Mouse (Mus musculus): ENCODE results near the gene Ube2e3. TPM values are rescaled to one million over a fixed set of nuclear protein-coding genes. Genes with fewer than 3 reads are reported as not detected.

Gene Ube2e3
- total RNA-seq, 2 experiments from 2014 or later: 106 to 121 TPM

- no peak for DNase-seq (ENCODE audit: low spot score in 2 of 2)
- intact Hi-C loops (cut with DNase I): loop anchor here (10.0 kb wide), 1 partner anchor 761 kb away; the partner anchor contains the start of gene Itprid2
These were observed 6.0 kb downstream of the Ube2e3 start for GRCm38 (mm10) chr2:78873946-78874345.

- no peak for DNase-seq (ENCODE audit: low spot score in 2 of 2)
- intact Hi-C loops (cut with DNase I): loop anchor here (10.0 kb wide), 1 partner anchor 759 kb away; the partner anchor contains the start of gene Itprid2
These were observed 8.1 kb downstream of the Ube2e3 start for GRCm38 (mm10) chr2:78876002-78876401.

- DNase-seq (ENCODE audit: low spot score in 2 of 2): no peak
- intact Hi-C loops (cut with DNase I): no loop called here
These were observed 14.1 kb downstream of the Ube2e3 start for GRCm38 (mm10) chr2:78882068-78882467.

- no peak for DNase-seq (ENCODE audit: low spot score in 2 of 2)
- intact Hi-C loops (cut with DNase I): no loop called here
These were observed 15.0 kb downstream of the Ube2e3 start for GRCm38 (mm10) chr2:78882743-78883433.

- intact Hi-C loops (cut with DNase I): no loop called here
- DNase-seq (ENCODE audit: low spot score in 2 of 2): no peak
These were observed 18.5 kb downstream of the Ube2e3 start for GRCm38 (mm10) chr2:78886446-78886845.

- intact Hi-C loops (cut with DNase I): no loop called here
These were observed 20.3 kb downstream of the Ube2e3 start for GRCm38 (mm10) chr2:78888190-78888589.

GRCm38 (mm10) chr2:78895216-78895615 is 27.3 kb downstream of the Ube2e3 start:
- DNase-seq (ENCODE audit: low spot score in 2 of 2): no peak
- intact Hi-C loops (cut with DNase I): no loop called here

More at GRCm38 (mm10) chr2:78888190-78888589, 20.3 kb downstream of the Ube2e3 start:
- DNase-seq (ENCODE audit: low spot score in 2 of 2): no peak

- intact Hi-C loops (cut with DNase I): no loop called here
These were observed 38.0 kb downstream of the Ube2e3 start for GRCm38 (mm10) chr2:78905916-78906315.

GRCm38 (mm10) chr2:78911516-78911915 is 43.6 kb downstream of the Ube2e3 start:
- intact Hi-C loops (cut with DNase I): no loop called here
- no peak for DNase-seq (ENCODE audit: low spot score in 2 of 2)

More at GRCm38 (mm10) chr2:78905916-78906315, 38.0 kb downstream of the Ube2e3 start:
- no peak for DNase-seq (ENCODE audit: low spot score in 2 of 2)

- intact Hi-C loops (cut with DNase I): no loop called here
- no peak for DNase-seq (ENCODE audit: low spot score in 2 of 2)
These were observed 46.9 kb downstream of the Ube2e3 start for GRCm38 (mm10) chr2:78914861-78915260.

- DNase-seq (ENCODE audit: low spot score in 2 of 2): no peak
- intact Hi-C loops (cut with DNase I): no loop called here
These were observed 55.2 kb downstream of the Ube2e3 start for GRCm38 (mm10) chr2:78922980-78923674.

- intact Hi-C loops (cut with DNase I): loop anchor here (2.0 to 5.0 kb wide), 4 partner anchors 55 to 879 kb away; partner anchors contain the start of genes Cerkl and Neurod1
- no peak for DNase-seq (ENCODE audit: low spot score in 2 of 2)
These were observed 57.9 kb downstream of the Ube2e3 start for GRCm38 (mm10) chr2:78925807-78926206.

GRCm38 (mm10) chr2:78927625-78928024 is 59.7 kb downstream of the Ube2e3 start:
- intact Hi-C loops (cut with DNase I): loop anchor here (2.0 to 5.0 kb wide), 4 partner anchors 57 to 880 kb away; partner anchors contain the start of genes Cerkl and Neurod1
- DNase-seq (ENCODE audit: low spot score in 2 of 2): peak; percentile 44 to 86

- intact Hi-C loops (cut with DNase I): loop anchor here (5.0 kb wide), 2 partner anchors 529 to 881 kb away; partner anchors contain the start of genes Cerkl and Neurod1
- DNase-seq (ENCODE audit: low spot score in 2 of 2): no peak
These were observed 60.2 kb downstream of the Ube2e3 start for GRCm38 (mm10) chr2:78928080-78928479.

- intact Hi-C loops (cut with DNase I): no loop called here
- DNase-seq (ENCODE audit: low spot score in 2 of 2): peak in 1 of 2 experiments; percentile 35
These were observed 63.4 kb downstream of the Ube2e3 start for GRCm38 (mm10) chr2:78931358-78931757.

GRCm38 (mm10) chr2:78959451-78959850 is 91.5 kb downstream of the Ube2e3 start:
- intact Hi-C loops (cut with DNase I): loop anchor here (1.0 to 2.0 kb wide), 2 partner anchors 305 to 540 kb away; no protein-coding TSS in a partner anchor
- peak; percentile 28 to 34 for DNase-seq (ENCODE audit: low spot score in 2 of 2)

- peak in 1 of 2 experiments; percentile 21 for DNase-seq (ENCODE audit: low spot score in 2 of 2)
- intact Hi-C loops (cut with DNase I): loop anchor here (5.0 to 10.0 kb wide), 3 partner anchors 497 to 815 kb away; partner anchors contain the start of genes Cerkl and Neurod1
These were observed 92.4 kb downstream of the Ube2e3 start for GRCm38 (mm10) chr2:78960288-78960687.

- intact Hi-C loops (cut with DNase I): loop anchor here (5.0 to 10.0 kb wide), 3 partner anchors 496 to 814 kb away; partner anchors contain the start of genes Cerkl and Neurod1
- DNase-seq (ENCODE audit: low spot score in 2 of 2): no peak
These were observed 93.1 kb downstream of the Ube2e3 start for GRCm38 (mm10) chr2:78961023-78961422.

- no peak for DNase-seq (ENCODE audit: low spot score in 2 of 2)
- intact Hi-C loops (cut with DNase I): loop anchor here (5.0 to 10.0 kb wide), 3 partner anchors 496 to 813 kb away; partner anchors contain the start of genes Cerkl and Neurod1
These were observed 93.7 kb downstream of the Ube2e3 start for GRCm38 (mm10) chr2:78961580-78961979.

- intact Hi-C loops (cut with DNase I): loop anchor here (5.0 to 10.0 kb wide), 3 partner anchors 492 to 810 kb away; partner anchors contain the start of genes Cerkl and Neurod1
- no peak for DNase-seq (ENCODE audit: low spot score in 2 of 2)
These were observed 97.1 kb downstream of the Ube2e3 start for GRCm38 (mm10) chr2:78964995-78965394.

Data from left cerebral cortex, postnatal 25 days (tissue).